Mouse (Mus musculus): ENCODE measurements around the gene Sirt2. TPM values are rescaled to one million over a fixed set of nuclear protein-coding genes. Genes with fewer than 3 reads are reported as not detected.
A peak's percentile ranks its signal among the peaks of the same experiment; 100 is the strongest.

Gene Sirt2
- total RNA-seq, 1 experiment from 2014 or later, result 39.3 TPM

GRCm38 (mm10) chr7:28822993-28823903 lies 56.7 kb downstream of the Sirt2 start:
- no peak for ATAC-seq (ENCODE audit: extremely low read depth, insufficient number of reproducible peaks, low FRiP score, poor library complexity, severe bottlenecking)

DNA sequence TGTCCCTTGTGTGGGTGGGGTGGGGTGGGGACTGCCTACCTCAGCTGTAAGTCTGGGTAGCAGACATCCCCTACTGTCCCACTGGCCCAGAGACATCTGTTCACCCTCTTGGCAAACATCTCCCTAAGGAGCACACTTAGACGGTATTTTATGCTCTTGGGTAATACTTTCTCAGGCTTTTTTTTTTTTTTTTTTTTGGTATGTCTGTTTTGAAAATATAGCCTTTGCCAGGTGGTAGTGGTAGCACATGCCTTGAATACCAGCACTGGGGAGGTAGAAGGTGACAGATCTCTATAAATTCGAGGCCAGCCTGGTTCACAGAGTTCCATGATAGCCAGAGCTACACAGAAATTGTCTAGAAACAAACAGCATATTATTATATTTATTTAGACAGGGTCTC lies 57.4 kb downstream of the Sirt2 start:
- no peak for ATAC-seq (ENCODE audit: extremely low read depth, insufficient number of reproducible peaks, low FRiP score, poor library complexity, severe bottlenecking)

DNA sequence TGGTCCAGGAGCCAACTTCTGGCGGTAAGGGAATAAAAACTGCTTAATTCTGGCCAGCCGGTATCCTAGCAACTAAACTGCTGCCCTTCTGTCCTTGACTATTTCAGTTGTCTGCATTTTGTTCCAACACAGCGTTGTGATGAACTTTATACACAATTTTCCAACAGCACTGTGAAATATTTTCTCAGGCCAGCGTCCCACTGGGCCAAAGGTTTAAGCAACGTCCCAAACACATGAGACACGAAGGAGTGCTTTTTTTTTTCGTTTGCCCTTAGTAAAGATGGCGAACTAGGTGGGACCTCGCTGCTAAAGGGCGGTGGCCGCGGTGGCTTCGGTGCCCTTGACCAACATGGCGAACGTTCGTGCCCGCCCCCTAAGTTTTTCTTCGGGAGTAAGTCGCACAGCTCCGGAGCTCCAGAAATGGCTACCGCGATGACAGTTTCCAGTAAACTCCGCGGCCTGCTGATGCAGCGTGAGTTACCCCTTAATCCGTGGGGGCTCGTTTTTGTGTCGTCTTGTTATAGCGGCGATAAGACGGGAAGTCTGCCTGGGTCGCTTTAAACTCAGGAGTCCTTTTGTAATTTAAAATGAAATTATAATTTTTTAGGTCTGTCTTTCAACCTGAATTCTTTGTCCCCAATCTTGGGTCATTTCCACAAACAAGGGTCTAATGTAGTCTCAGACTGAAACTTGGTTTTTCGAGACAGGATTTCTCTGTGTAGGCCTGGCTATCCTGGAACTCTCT lies 58.6 kb downstream of the Sirt2 start, which contains the start of gene Ech1:
Gene Ech1, plus strand, starts transcription at position 277 of the 745 bp plus-strand sequence.
- peak; percentile 98 for ATAC-seq (ENCODE audit: extremely low read depth, insufficient number of reproducible peaks, low FRiP score, poor library complexity, severe bottlenecking)

DNA sequence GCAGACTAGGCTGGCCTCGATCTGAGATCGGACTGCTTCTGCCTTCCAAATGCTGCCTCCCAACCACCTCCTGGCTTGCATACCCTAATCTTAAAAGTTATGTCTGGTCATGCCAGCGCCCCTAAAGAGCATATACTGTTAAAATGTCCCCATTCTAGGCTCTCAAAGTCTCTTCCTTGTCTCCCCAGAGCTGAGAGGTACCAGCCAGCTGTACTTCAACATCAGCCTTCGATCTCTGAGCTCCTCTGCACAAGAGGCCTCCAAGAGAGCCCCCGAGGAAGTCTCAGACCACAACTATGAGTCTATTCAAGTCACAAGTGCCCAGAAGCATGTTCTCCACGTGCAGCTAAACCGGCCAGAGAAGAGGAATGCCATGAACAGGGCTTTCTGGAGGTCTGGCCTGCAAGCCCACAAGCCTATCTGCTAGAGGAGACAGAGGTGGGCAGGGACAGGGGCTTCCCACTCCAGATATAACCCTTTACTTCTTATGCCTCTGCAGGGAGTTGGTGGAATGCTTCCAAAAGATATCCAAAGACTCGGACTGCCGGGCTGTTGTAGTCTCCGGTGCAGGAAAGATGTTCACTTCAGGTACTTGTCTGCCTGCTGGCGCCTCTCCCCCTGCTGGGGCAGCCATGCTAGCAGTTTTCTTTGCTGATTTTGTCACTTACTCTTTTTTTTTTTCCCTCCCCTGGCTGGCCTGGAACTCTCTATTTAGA lies 59.3 kb downstream of the Sirt2 start:
- no peak for ATAC-seq (ENCODE audit: extremely low read depth, insufficient number of reproducible peaks, low FRiP score, poor library complexity, severe bottlenecking)

- no peak for ATAC-seq (ENCODE audit: extremely low read depth, insufficient number of reproducible peaks, low FRiP score, poor library complexity, severe bottlenecking)
Measured at GRCm38 (mm10) chr7:28826402-28826772, 59.9 kb downstream of the Sirt2 start.

- no peak for ATAC-seq (ENCODE audit: extremely low read depth, insufficient number of reproducible peaks, low FRiP score, poor library complexity, severe bottlenecking)
Measured at GRCm38 (mm10) chr7:28827338-28827737, 60.8 kb downstream of the Sirt2 start.

DNA sequence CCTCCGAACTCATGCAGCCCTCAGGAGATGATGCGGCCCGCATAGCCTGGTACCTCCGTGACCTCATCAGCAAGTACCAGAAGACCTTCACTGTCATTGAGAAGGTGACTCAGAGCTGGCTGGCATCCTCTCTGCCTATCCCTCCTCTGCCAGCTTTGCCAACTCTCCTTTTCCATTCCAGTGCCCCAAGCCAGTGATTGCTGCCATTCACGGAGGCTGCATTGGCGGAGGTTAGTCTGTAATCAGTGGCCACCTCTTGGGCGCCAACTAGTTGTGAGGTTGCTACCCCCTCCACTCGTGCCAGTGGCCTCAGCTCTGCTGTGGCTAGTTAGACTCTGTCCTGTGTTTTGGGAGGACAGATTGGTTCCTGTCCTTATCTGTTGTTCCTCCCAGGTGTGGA lies 63.3 kb downstream of the Sirt2 start:
- no peak for ATAC-seq (ENCODE audit: extremely low read depth, insufficient number of reproducible peaks, low FRiP score, poor library complexity, severe bottlenecking)

DNA sequence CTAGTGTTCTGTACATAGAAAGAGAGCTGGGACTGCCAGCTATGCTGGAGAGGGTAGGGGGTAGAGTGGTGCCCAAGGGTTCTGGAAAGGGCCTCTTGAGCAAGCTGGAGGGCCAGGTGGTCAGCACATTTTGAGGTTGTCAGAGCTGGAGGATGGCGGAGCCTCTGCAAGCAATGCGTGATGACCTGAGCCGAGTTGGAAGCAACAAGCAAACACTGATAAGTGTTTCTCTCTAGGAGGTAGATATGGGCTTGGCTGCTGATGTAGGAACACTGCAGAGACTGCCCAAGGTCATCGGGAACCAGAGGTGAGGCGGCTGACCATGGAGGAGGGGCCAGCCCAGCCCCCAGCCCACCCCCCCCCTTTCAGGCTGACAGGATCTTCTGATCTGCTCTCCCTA lies 64.4 kb downstream of the Sirt2 start:
- ATAC-seq (ENCODE audit: extremely low read depth, insufficient number of reproducible peaks, low FRiP score, poor library complexity, severe bottlenecking), result no peak

- no peak for ATAC-seq (ENCODE audit: extremely low read depth, insufficient number of reproducible peaks, low FRiP score, poor library complexity, severe bottlenecking)
Measured at GRCm38 (mm10) chr7:28831411-28832125, 65.0 kb downstream of the Sirt2 start.

DNA sequence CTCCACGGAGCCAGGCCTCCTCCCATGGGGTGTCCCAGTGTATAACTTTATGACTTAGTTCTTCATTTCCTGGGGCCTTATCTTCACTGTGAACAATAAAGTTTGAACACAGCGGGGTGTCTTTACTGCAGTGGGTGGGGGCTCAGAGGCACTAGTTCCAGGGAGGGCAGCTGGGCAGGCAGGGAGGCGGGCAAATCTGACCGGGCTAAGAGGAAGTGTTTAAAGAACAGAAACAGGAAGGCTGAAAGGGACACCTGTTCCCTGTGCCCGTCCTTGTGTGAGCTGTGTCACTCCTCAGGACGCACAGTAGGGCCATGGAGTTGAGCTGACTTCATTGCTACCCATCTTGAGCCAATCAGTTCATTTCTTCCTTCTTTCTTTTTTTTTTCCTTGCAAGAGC lies 65.6 kb downstream of the Sirt2 start:
- peak; percentile 58 for ATAC-seq (ENCODE audit: extremely low read depth, insufficient number of reproducible peaks, low FRiP score, poor library complexity, severe bottlenecking)

GRCm38 (mm10) chr7:28833723-28834347 lies 67.3 kb downstream of the Sirt2 start, which contains the start of gene Lgals4:
Gene Lgals4 (plus strand): TSS chr7:28833854.
- no peak for ATAC-seq (ENCODE audit: extremely low read depth, insufficient number of reproducible peaks, low FRiP score, poor library complexity, severe bottlenecking)

DNA sequence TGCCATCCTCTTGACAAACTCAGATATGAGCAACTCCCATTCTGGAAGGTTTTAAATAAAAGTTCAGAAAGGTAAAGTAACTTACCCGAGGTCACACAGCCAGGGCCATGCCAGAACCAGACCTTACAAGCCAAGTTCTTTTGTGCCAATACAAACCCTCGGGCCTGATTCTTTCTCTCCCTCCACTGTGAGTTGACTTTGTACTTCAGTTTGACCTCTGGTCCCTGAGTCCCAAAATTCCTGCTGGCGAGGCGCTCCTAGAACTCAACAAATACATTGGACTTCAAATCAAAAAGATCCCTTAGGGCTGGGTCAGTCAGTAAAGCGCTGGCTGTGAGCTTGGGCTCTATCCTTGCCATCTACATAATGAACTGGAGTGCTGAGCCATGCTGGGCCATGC lies 70.4 kb downstream of the Sirt2 start:
- no peak for ATAC-seq (ENCODE audit: extremely low read depth, insufficient number of reproducible peaks, low FRiP score, poor library complexity, severe bottlenecking)

Other genes starting within 250 kb of the Sirt2 start
- not detected in 2 replicates for gene Ifnl3, start 243.9 kb upstream of the Sirt2 start, total RNA-seq (2017)
- not detected in 2 replicates for gene Sycn, start 225.8 kb upstream of the Sirt2 start, total RNA-seq (2017)
- gene Nccrp1, start 219.5 kb upstream of the Sirt2 start, total RNA-seq (2017), result 0.49 and 0.70 TPM in 2 replicates
- 15.2 and 16.8 TPM in 2 replicates for gene Samd4b, start 168.6 kb upstream of the Sirt2 start, total RNA-seq (2017)
- 6.6 and 8.8 TPM in 2 replicates for gene Pak4, start 168.6 kb upstream of the Sirt2 start, total RNA-seq (2017)
- not detected in 2 replicates for gene Acp7, start 135.4 kb upstream of the Sirt2 start, total RNA-seq (2017)
- gene Fbxo27, start 73.9 kb upstream of the Sirt2 start, total RNA-seq (2017), result not detected in 2 replicates
- gene Fbxo17, start 49.9 kb upstream of the Sirt2 start, total RNA-seq (2017), result 0.61 and 0.81 TPM in 2 replicates
- gene Mrps12, start 24.9 kb upstream of the Sirt2 start, total RNA-seq (2017), result 18.0 and 19.4 TPM in 2 replicates
- gene Sars2, start 24.7 kb upstream of the Sirt2 start, total RNA-seq (2017), result 5.9 and 6.1 TPM in 2 replicates
- not detected in 2 replicates for gene Ccer2, start 10.6 kb upstream of the Sirt2 start, total RNA-seq (2017)
- gene Nfkbib, start 777 bp downstream of the Sirt2 start, total RNA-seq (2017), result 23.5 and 24.3 TPM in 2 replicates
- gene Rinl, start 22.2 kb downstream of the Sirt2 start, total RNA-seq (2017), result 95.7 and 108 TPM in 2 replicates
- 300 and 326 TPM in 2 replicates for gene Hnrnpl, start 41.8 kb downstream of the Sirt2 start, total RNA-seq (2017)
- 43.8 and 45.0 TPM in 2 replicates for gene Ech1, start 58.5 kb downstream of the Sirt2 start, total RNA-seq (2017)
- gene Lgals4, start 67.1 kb downstream of the Sirt2 start, total RNA-seq (2017), result 25.1 and 34.3 TPM in 2 replicates
- not detected in 2 replicates for gene Lgals7, start 97.1 kb downstream of the Sirt2 start, total RNA-seq (2017)
- gene Capn12, start 114.7 kb downstream of the Sirt2 start, total RNA-seq (2017), result 0.25 TPM in 1 of 2 replicates, not detected in the other
- gene Actn4, start 195.6 kb downstream of the Sirt2 start, total RNA-seq (2017), result 29.7 and 36.4 TPM in 2 replicates
- gene Eif3k, start 215.1 kb downstream of the Sirt2 start, total RNA-seq (2017), result 191 and 195 TPM in 2 replicates
- gene Map4k1, start 215.3 kb downstream of the Sirt2 start, total RNA-seq (2017), result 132 and 154 TPM in 2 replicates